Mouse (Mus musculus) CH12.LX (cell line): ENCODE results near the gene Znrf3.

Source experiments
- EP300 ChIP-seq: IDR thresholded peaks from 2 replicates; pipeline ENCODE4 v1.6.1; 2011; ENCODE audit warnings: low read length, improper control_type of control experiment
- TCF12 ChIP-seq: IDR thresholded peaks from 2 replicates; pipeline ENCODE4 v1.6.1; 2014; ENCODE audit warnings: low read depth, mild to moderate bottlenecking, inconsistent platforms, low read length, improper control_type of control experiment

DNA sequence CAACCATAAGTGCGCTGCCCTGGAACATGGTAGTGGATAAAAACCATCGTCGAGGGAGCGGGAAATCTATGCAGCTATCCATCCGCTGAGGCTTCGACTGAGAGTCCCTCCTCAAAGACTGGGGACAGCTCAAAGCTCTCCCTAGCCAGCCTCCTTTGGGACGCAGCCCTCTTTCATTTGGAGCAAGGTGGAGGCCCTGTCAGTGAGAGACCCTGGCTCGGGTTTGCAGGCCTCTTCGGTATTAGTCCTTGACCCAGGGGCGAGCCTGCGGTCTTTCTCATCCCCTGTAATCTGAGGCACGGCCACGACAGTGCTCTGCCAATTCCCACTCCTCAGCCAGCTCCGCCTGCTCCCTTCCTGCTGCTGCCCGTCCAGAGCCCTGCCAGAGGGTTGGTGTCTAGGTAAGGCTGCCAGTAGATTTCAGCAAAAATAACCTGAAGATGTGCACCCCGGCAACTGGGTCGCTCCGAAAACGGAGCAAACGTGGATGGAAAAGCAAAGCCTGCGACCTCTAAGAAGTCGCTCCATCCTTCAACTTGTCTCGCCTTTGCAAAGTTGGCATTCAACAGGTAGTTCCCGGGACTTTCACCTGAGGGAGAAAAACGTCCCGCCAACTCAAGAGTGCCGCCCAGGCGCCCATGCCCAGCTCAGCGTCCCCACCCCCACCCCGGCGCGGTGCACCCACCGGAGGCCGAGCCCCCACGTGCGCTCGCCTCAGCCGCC, 975 bp downstream of the Znrf3 start:
- TF ChIP-seq TCF12 (no peak), EP300 (no peak)
